Mouse (Mus musculus) spleen, adult 2 months (tissue): ENCODE results near the gene Mogat1. TPM values are rescaled to one million over a fixed set of nuclear protein-coding genes. Genes with fewer than 3 reads are reported as not detected.
"Not testable (repeated sequence)": the region's sequence is repeated elsewhere in the genome, so short reads cannot be mapped to it uniquely, and the experiment has no call there.

Experiments used
- DNase-seq, 2 experiments: peaks; one replicate each; pipeline versions ENCODE4 v3.0.0 to v3.0.0-alpha.2; 2012 to 2021; ENCODE audit warnings: low spot score in 2 of 2, low read depth in 1 of 2
- H3K27ac ChIP-seq: fragments of 200-500 bp; 2 replicates; pipeline ENCODE4 v1.5.1; 2012; ENCODE audit warnings: low read length, inconsistent platforms; ENCODE audit not compliant: insufficient read depth
- H3K27me3 ChIP-seq: fragments of 200-500 bp; 2 replicates; pipeline ENCODE4 v1.6.1; 2012; ENCODE audit warnings: mild to moderate bottlenecking, moderate library complexity, low read length, inconsistent platforms; ENCODE audit not compliant: control insufficient read depth, insufficient read depth
- H3K36me3 ChIP-seq: fragments of 200-500 bp; 2 replicates; pipeline ENCODE4 v1.6.1; 2012; ENCODE audit warnings: mild to moderate bottlenecking, low read length, inconsistent platforms; ENCODE audit not compliant: control insufficient read depth, insufficient read depth
- H3K4me1 ChIP-seq: fragments of 200-500 bp; 2 replicates; pipeline ENCODE4 v1.6.1; 2011; ENCODE audit warnings: inconsistent platforms; ENCODE audit not compliant: control insufficient read depth, insufficient read depth, insufficient read length
- H3K4me3 ChIP-seq: fragments of 200-500 bp; 2 replicates; pipeline ENCODE4 v1.5.1; 2011; ENCODE audit warnings: mild to moderate bottlenecking, inconsistent platforms; ENCODE audit not compliant: insufficient read depth, insufficient read length; ENCODE audit errors: extremely low read depth
- CTCF ChIP-seq: fragments of 200-500 bp; IDR thresholded peaks from 2 replicates; pipeline ENCODE4 v1.5.1; 2011; ENCODE audit warnings: mild to moderate bottlenecking, inconsistent platforms; ENCODE audit not compliant: insufficient read depth, insufficient read length, insufficient replicate concordance; ENCODE audit errors: extremely low read depth
- POLR2A ChIP-seq: fragments of 200-500 bp; IDR thresholded peaks from 2 replicates; pipeline ENCODE4 v1.6.1; 2011; ENCODE audit warnings: low read depth, low read length, inconsistent platforms
- WGBS: fragments of 180-500 bp; shearing (Covaris S2); methylation state at CpG from one replicate; pipeline ENCODE4 v1.1.7; 2018; 5-methylcytosine and 5-hydroxymethylcytosine counted together
- polyA plus RNA-seq: library from polyadenylated mRNA; depleted of rRNA; stranded (reverse); fragments of >200 nt; gene quantifications from 2 replicates; pipeline ENCODE4 v1.2.3, GENCODE M21; 2012; rRNA removed

Mogat1 gene
- 0.88 TPM in 1 of 2 replicates, not detected in the other for polyA plus RNA-seq

DNA sequence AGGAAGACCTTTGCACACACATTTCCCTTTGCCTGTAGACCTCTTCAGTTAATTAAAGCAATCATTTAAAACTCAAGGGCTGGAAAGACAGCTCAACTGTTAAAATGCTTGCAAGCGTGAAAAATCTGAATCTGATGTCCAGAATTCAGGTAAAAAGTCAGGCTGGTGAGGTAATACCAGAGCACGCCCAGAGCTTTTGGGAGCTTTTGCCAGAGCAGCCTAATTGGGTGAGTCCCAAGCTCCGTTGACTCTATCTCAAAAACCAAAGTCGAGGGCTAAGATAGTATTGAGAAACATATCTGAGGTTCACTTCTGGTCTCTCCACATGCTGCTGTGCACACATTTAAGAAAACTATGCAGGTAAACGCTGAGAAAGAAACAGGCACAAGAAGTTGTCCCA is at the start of gene Mogat1:
Gene Mogat1, plus strand, starts transcription at position 130 of the 400 bp plus-strand sequence.
- TF ChIP-seq POLR2A (no peak), CTCF (no peak)
- WGBS: 68% methylated on average over 5 of the region's 5 CpGs
- Histone ChIP-seq H3K4me1 (no peaks in the 10 kb centered on the region), H3K36me3 (no peaks in the 10 kb centered on the region), H3K27me3 (peaks cover 2% of the 10 kb centered on the region), H3K4me3 (no peak within 1 kb of the TSS), H3K27ac (no peak within 1 kb of the TSS)
- no peak for DNase-seq

GRCm38 (mm10) chr1:78472441-78472840 is 38.4 kb upstream of the Mogat1 start:
- H3K27ac ChIP-seq: no peak overlapping the region
- H3K4me3 ChIP-seq: no peak overlapping the region
- H3K4me1 ChIP-seq: no peaks in the 10 kb centered on the region
- DNase-seq: no peak
- TF ChIP-seq CTCF (no peak), POLR2A (no peak)
- H3K36me3 ChIP-seq: peaks cover 38% of the 10 kb centered on the region
- no peaks in the 10 kb centered on the region for H3K27me3 ChIP-seq
- WGBS: 92% methylated on average over 5 of the region's 5 CpGs

GRCm38 (mm10) chr1:78483430-78483829 is 27.4 kb upstream of the Mogat1 start:
- no peak for DNase-seq
- no peak for TF ChIP-seq POLR2A
- TF ChIP-seq CTCF: no peak
- peaks cover 8% of the 10 kb centered on the region for H3K4me1 ChIP-seq
- H3K36me3 ChIP-seq: peaks cover 12% of the 10 kb centered on the region
- no peak overlapping the region for H3K27ac ChIP-seq
- H3K4me3 ChIP-seq: no peak overlapping the region
- no peaks in the 10 kb centered on the region for H3K27me3 ChIP-seq
- 94% methylated on average over 3 of the region's 3 CpGs for WGBS

DNA sequence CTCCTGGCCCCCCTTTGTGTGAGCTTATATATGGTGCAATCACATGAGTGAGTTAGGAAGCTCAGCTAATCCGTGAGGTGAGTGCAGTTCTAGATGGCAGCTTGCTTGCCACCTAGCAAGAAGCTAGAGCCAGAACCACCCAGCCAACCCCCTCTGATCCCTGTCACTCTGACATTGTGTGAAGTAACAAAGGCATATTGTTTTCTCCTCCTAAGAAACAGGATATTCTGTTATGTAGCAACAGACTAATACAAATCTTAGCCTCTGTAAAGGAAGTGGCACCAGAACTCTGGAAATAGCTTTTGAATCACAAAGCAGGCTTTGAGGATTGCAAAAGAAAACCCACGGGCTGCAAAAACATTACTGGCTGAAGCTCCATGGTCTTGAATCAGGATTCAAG is 26.4 kb upstream of the Mogat1 start:
- H3K27ac ChIP-seq: no peak overlapping the region
- 82% methylated on average over 2 of the region's 2 CpGs for WGBS
- H3K4me3 ChIP-seq: no peak overlapping the region
- peaks cover 11% of the 10 kb centered on the region for H3K36me3 ChIP-seq
- no peak for TF ChIP-seq CTCF
- TF ChIP-seq POLR2A: no peak
- H3K27me3 ChIP-seq: no peaks in the 10 kb centered on the region
- DNase-seq: no peak
- peaks cover 8% of the 10 kb centered on the region for H3K4me1 ChIP-seq

DNA sequence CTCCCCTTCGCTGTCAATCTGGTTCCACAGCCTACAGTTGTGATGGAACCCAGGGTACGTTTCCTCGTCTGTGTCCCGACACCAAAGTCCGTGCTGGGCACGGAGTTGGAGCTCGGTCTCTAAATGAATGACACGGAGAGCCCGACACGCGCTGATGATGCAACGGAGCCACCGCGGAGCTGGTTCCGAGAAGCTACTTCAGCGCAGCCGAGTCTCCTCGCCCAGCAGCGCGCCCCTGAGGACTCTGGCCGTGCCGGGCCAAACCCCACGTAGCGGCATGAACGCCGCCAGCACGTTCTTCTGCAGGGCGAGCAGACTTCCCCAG is 22.4 kb upstream of the Mogat1 start:
- H3K27me3 ChIP-seq: no peaks in the 10 kb centered on the region
- no peaks in the 10 kb centered on the region for H3K36me3 ChIP-seq
- H3K4me3 ChIP-seq: peak overlapping the region; percentile 83
- no peak for DNase-seq
- TF ChIP-seq POLR2A (no peak), CTCF (no peak)
- WGBS: under 1% methylated on average over 28 of the region's 28 CpGs
- H3K4me1 ChIP-seq: peaks cover 8% of the 10 kb centered on the region
- peak overlapping the region; percentile 65 for H3K27ac ChIP-seq

GRCm38 (mm10) chr1:78488752-78489492 is 21.9 kb upstream of the Mogat1 start, which contains the start of gene Farsb:
Farsb (minus strand) TSS chr1:78488897.
- TF ChIP-seq CTCF (no peak), POLR2A (peak; percentile 37)
- under 1% methylated on average over 31 of the region's 31 CpGs for WGBS
- no peaks in the 10 kb centered on the region for H3K36me3 ChIP-seq
- H3K27me3 ChIP-seq: no peaks in the 10 kb centered on the region
- H3K4me1 ChIP-seq: peaks cover 8% of the 10 kb centered on the region
- peak within 1 kb of the TSS; percentile 83 for H3K4me3 ChIP-seq
- peak; percentile 84 to 88 for DNase-seq
- H3K27ac ChIP-seq: peak within 1 kb of the TSS; percentile 79

GRCm38 (mm10) chr1:78490143-78490542 is 20.6 kb upstream of the Mogat1 start:
- peaks cover 8% of the 10 kb centered on the region for H3K4me1 ChIP-seq
- H3K36me3 ChIP-seq: no peaks in the 10 kb centered on the region
- DNase-seq: peak in 1 of 2 experiments; percentile 23
- no peak for TF ChIP-seq CTCF
- no peak for TF ChIP-seq POLR2A
- no peaks in the 10 kb centered on the region for H3K27me3 ChIP-seq
- H3K27ac ChIP-seq: no peak overlapping the region; the same call in 1 of the 2 replicates
- H3K4me3 ChIP-seq: no peak overlapping the region
- 26% methylated on average over 1 of the region's 1 CpGs for WGBS

- Histone ChIP-seq H3K4me1 (no peaks in the 10 kb centered on the region), H3K27ac (no peak overlapping the region), H3K36me3 (no peaks in the 10 kb centered on the region), H3K27me3 (no peaks in the 10 kb centered on the region), H3K4me3 (no peak overlapping the region)
- DNase-seq: no peak
- WGBS: 92% methylated on average over 16 of the region's 16 CpGs
- TF ChIP-seq POLR2A: no peak
- TF ChIP-seq CTCF: no peak
These were observed 9.8 kb upstream of the Mogat1 start for GRCm38 (mm10) chr1:78501036-78501435.

DNA sequence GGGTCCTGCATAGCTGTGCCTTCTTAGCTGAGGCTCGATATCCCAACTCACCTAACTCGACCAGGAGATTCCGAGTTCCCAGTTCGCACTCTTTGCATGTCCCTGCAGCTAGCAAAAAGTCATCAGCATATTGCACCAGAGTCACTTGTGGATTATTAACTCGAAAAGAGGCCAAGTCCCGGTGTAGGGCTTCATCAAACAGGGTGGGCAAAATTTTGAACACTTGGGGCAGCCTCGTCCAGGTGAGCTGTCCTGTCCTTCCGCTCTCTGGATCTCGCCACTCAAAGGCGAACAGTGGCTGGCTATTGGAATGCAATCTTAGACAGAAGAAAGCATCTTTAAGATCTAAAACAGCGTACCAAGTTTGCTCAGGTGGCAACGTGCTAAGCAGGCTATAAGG is 8.9 kb upstream of the Mogat1 start:
- H3K36me3 ChIP-seq, DNase-seq, H3K27me3 ChIP-seq, H3K4me3 ChIP-seq, H3K4me1 ChIP-seq, H3K27ac ChIP-seq: not testable (repeated sequence)
- 91% methylated on average over 12 of the region's 12 CpGs for WGBS
